Mouse (Mus musculus) heart, embryonic 13.5 days (tissue): ENCODE measurements at regions not wholly inside any gene's neighbourhood (a gene's known extent, or its start where the extent isn't known, plus 50 kb on each side); places are given as distances from the start of the nearest gene placed in this dataset.
A peak's percentile ranks its signal among the peaks of the same experiment; 100 is the strongest.

Source experiments
- ATAC-seq: fragments of 200-750 bp; cut with Nextera tagmentation; 2 replicates; pipeline ENCODE4 v1.8.0; 2017; ENCODE audit warnings: moderate TSS enrichment; ENCODE audit not compliant: insufficient number of reproducible peaks, low FRiP score, low TSS enrichment; ENCODE audit errors: extremely low read depth
- H3K27ac ChIP-seq: fragments of 300-500 bp; sonication (generic); replicated peaks from 2 replicates; pipeline ENCODE4 v1.5.1; 2015; ENCODE audit warnings: moderate library complexity, mild to moderate bottlenecking, inconsistent platforms
- H3K27me3 ChIP-seq: fragments of 300-500 bp; sonication (generic); replicated peaks from 2 replicates; pipeline ENCODE4 v1.6.1; 2015; ENCODE audit warnings: mild to moderate bottlenecking, inconsistent platforms
- H3K36me3 ChIP-seq: fragments of 300-500 bp; sonication (generic); 2 replicates; pipeline ENCODE4 v1.6.1; 2015; ENCODE audit warnings: mild to moderate bottlenecking, inconsistent platforms
- H3K4me1 ChIP-seq: fragments of 300-500 bp; sonication (generic); 2 replicates; pipeline ENCODE4 v1.6.1; 2015; ENCODE audit warnings: inconsistent platforms
- H3K4me2 ChIP-seq: fragments of 300-500 bp; sonication (generic); 2 replicates; pipeline ENCODE4 v1.6.1; 2015; ENCODE audit warnings: inconsistent platforms, mild to moderate bottlenecking, moderate library complexity
- H3K4me3 ChIP-seq: fragments of 300-500 bp; sonication (generic); 2 replicates; pipeline ENCODE4 v1.5.1; 2015; ENCODE audit warnings: moderate library complexity, mild to moderate bottlenecking, inconsistent platforms
- H3K9ac ChIP-seq: fragments of 300-500 bp; sonication (generic); 2 replicates; pipeline ENCODE4 v1.6.1; 2015; ENCODE audit warnings: inconsistent platforms, mild to moderate bottlenecking, moderate library complexity
- H3K9me3 ChIP-seq: fragments of 300-500 bp; sonication (generic); 2 replicates; pipeline ENCODE4 v1.6.1; 2016; ENCODE audit warnings: inconsistent platforms
- WGBS: fragments of 180-500 bp; shearing (Covaris S2); methylation state at CpG from one replicate; pipeline ENCODE4 v1.1.7; 2015; ENCODE audit warnings: mixed read lengths; 5-methylcytosine and 5-hydroxymethylcytosine counted together

GRCm38 (mm10) chr2:107201856-107202473, 88.5 kb upstream of the Kcna4 start:
- ATAC-seq: no peak
- H3K27ac ChIP-seq: no peak overlapping the region
- no peaks in the 10 kb centered on the region for H3K36me3 ChIP-seq
- no peak overlapping the region for H3K9ac ChIP-seq
- no peaks in the 10 kb centered on the region for H3K9me3 ChIP-seq
- no peaks in the 10 kb centered on the region for H3K4me1 ChIP-seq
- H3K4me2 ChIP-seq: no peak overlapping the region
- WGBS: 71% methylated on average over 4 of the region's 4 CpGs
- no peaks in the 10 kb centered on the region for H3K27me3 ChIP-seq
- no peak overlapping the region for H3K4me3 ChIP-seq

- H3K27me3 ChIP-seq: no peaks in the 10 kb centered on the region
- H3K4me1 ChIP-seq: no peaks in the 10 kb centered on the region
- no peaks in the 10 kb centered on the region for H3K9me3 ChIP-seq
- H3K4me3 ChIP-seq: no peak overlapping the region
- no peak overlapping the region for H3K4me2 ChIP-seq
- 62% methylated on average over 3 of the region's 3 CpGs for WGBS
- H3K9ac ChIP-seq: no peak overlapping the region
- no peaks in the 10 kb centered on the region for H3K36me3 ChIP-seq
- ATAC-seq: no peak
- H3K27ac ChIP-seq: no peak overlapping the region
These were observed 88.0 kb upstream of the Kcna4 start for GRCm38 (mm10) chr2:107202474-107202858.

- Histone ChIP-seq H3K36me3 (no peaks in the 10 kb centered on the region), H3K27me3 (no peaks in the 10 kb centered on the region), H3K4me3 (no peak overlapping the region), H3K4me2 (no peak overlapping the region), H3K9me3 (no peaks in the 10 kb centered on the region), H3K9ac (no peak overlapping the region), H3K27ac (no peak overlapping the region), H3K4me1 (peaks cover 3% of the 10 kb centered on the region)
- no peak for ATAC-seq
- 47% methylated on average over 1 of the region's 1 CpGs for WGBS
These were observed 68.9 kb upstream of the Kcna4 start for GRCm38 (mm10) chr2:107221544-107221943.

- no peak for ATAC-seq
- Histone ChIP-seq H3K27me3 (no peaks in the 10 kb centered on the region), H3K9me3 (no peaks in the 10 kb centered on the region), H3K4me3 (no peak overlapping the region), H3K4me1 (peaks cover 24% of the 10 kb centered on the region), H3K27ac (no peak overlapping the region), H3K4me2 (no peak overlapping the region), H3K36me3 (no peaks in the 10 kb centered on the region), H3K9ac (no peak overlapping the region)
- 66% methylated on average over 2 of the region's 2 CpGs for WGBS
These were observed 65.8 kb upstream of the Kcna4 start for GRCm38 (mm10) chr2:107224679-107225078.

- H3K4me2 ChIP-seq: peak overlapping the region; percentile 27; the same call in 1 of the 2 replicates
- no peaks in the 10 kb centered on the region for H3K36me3 ChIP-seq
- WGBS: 36% methylated on average over 2 of the region's 2 CpGs
- ATAC-seq: no peak
- peaks cover 24% of the 10 kb centered on the region for H3K4me1 ChIP-seq
- peak overlapping the region; percentile 83 for H3K27ac ChIP-seq
- no peak overlapping the region for H3K9ac ChIP-seq
- no peak overlapping the region for H3K4me3 ChIP-seq
- no peaks in the 10 kb centered on the region for H3K9me3 ChIP-seq
- no peaks in the 10 kb centered on the region for H3K27me3 ChIP-seq
These were observed 63.0 kb upstream of the Kcna4 start for GRCm38 (mm10) chr2:107227486-107227885.

GRCm38 (mm10) chr2:107228287-107228686, 62.2 kb upstream of the Kcna4 start:
- no peaks in the 10 kb centered on the region for H3K36me3 ChIP-seq
- no peaks in the 10 kb centered on the region for H3K27me3 ChIP-seq
- H3K9me3 ChIP-seq: no peaks in the 10 kb centered on the region
- no peak overlapping the region for H3K4me2 ChIP-seq
- H3K4me3 ChIP-seq: no peak overlapping the region
- peak overlapping the region; percentile 33; the same call in 1 of the 2 replicates for H3K9ac ChIP-seq
- peaks cover 24% of the 10 kb centered on the region for H3K4me1 ChIP-seq
- no peak for ATAC-seq
- H3K27ac ChIP-seq: peak overlapping the region; percentile 83
- 37% methylated on average over 1 of the region's 1 CpGs for WGBS

GRCm38 (mm10) chr2:107231680-107232079, 58.8 kb upstream of the Kcna4 start:
- Histone ChIP-seq H3K9me3 (no peaks in the 10 kb centered on the region), H3K4me3 (no peak overlapping the region), H3K36me3 (no peaks in the 10 kb centered on the region), H3K27me3 (no peaks in the 10 kb centered on the region), H3K4me1 (peaks cover 20% of the 10 kb centered on the region), H3K4me2 (no peak overlapping the region), H3K9ac (no peak overlapping the region), H3K27ac (no peak overlapping the region)
- ATAC-seq: no peak
- 50% methylated on average over 2 of the region's 2 CpGs for WGBS

GRCm38 (mm10) chr2:107232885-107233284, 57.6 kb upstream of the Kcna4 start:
- no peaks in the 10 kb centered on the region for H3K27me3 ChIP-seq
- ATAC-seq: no peak
- no peaks in the 10 kb centered on the region for H3K36me3 ChIP-seq
- H3K9me3 ChIP-seq: no peaks in the 10 kb centered on the region
- H3K4me1 ChIP-seq: peaks cover 8% of the 10 kb centered on the region
- H3K4me2 ChIP-seq: no peak overlapping the region
- 62% methylated on average over 2 of the region's 2 CpGs for WGBS
- H3K27ac ChIP-seq: no peak overlapping the region
- H3K4me3 ChIP-seq: no peak overlapping the region
- H3K9ac ChIP-seq: no peak overlapping the region
